Mouse (Mus musculus): ENCODE measurements around the gene 9930104L06Rik. TPM values are rescaled to one million over a fixed set of nuclear protein-coding genes. Genes with fewer than 3 reads are reported as not detected.
"Not testable (repeated sequence)": the region's sequence is repeated elsewhere in the genome, so short reads cannot be mapped to it uniquely, and the experiment has no call there.

The 9930104L06Rik gene
- 1 to 10 TPM; 9.6 to 9.8 TPM for total RNA-seq (2021)
- long read RNA-seq, experiment 1, partial matches to known transcripts = 1 of 3 reads
- long read RNA-seq, experiment 1, other reads (novel, unspliced or antisense) = 2 of 3 reads
- long read RNA-seq, experiment 2, full-length matches to known transcripts = 2 of 4 reads
- long read RNA-seq, experiment 2, partial matches to known transcripts = 0 of 4 reads
- long read RNA-seq, experiment 2, other reads (novel, unspliced or antisense) = 2 of 4 reads

DNA sequence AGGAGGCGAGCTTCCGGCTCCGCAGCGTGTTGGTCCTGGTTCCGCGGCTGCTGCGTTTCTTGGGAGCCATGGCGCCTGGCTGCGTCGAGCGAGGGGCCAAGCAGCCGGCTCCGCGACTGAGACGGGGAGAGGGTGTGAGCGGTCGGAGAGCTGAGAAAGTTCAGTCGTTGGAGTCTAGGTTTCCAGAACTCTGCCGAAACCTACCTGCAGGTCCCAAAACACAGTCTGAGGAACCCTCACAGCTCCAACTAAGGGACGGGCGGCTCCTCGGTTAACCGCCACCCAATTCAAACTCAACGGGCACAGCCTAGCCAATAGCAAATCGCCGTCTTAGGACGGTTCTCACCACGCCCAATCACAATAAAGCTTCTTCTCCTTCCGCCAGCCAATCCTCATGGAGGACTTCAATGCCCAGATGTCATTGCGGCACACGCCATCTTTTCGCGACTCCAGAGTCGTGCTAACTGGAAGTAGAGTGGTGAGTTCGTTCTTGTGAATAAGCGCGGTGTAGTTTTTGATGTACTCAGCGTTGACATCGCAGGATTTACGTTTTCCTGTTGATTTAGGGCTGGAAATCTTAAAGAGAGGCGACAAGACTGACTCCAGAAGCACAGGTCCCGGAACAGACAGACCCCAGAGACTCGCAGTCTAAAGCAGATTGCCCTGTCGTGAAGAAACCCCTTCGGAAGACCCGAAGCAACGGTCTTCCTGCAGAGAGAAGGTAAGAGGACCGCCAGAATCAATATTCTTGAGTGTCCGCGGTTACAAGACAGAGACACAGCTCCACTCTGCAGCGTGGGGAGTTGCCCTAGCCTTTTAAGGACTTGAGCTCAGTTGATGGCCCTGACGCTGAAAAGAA, at the start of gene 9930104L06Rik:
Gene 9930104L06Rik, plus strand, starts transcription at position 436 of the 859 bp plus-strand sequence.
- DNase-seq (ENCODE audit: low spot score in 2 of 2) = peak; percentile 75 to 92

DNA sequence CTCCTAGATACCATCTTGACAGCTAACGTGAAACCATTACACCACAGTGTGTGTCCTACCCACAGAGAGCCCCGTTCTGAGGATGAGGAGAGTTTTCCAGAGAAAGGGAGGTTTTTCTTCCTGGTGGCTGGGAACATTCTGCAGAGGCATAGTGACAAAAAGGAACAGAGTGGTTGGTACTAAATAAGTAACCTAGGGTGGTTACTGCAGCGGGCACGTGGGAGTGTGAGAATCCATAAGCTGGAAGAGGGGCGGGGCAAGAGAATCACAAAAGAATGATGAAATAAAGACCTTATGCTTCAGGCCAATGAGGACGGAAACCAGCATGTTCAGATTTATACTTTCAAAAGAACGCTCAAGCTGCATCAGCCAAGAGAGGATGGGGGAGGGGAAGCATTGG, 48.1 kb upstream of the 9930104L06Rik start:
- DNase-seq (ENCODE audit: low spot score in 2 of 2) = no peak

DNA sequence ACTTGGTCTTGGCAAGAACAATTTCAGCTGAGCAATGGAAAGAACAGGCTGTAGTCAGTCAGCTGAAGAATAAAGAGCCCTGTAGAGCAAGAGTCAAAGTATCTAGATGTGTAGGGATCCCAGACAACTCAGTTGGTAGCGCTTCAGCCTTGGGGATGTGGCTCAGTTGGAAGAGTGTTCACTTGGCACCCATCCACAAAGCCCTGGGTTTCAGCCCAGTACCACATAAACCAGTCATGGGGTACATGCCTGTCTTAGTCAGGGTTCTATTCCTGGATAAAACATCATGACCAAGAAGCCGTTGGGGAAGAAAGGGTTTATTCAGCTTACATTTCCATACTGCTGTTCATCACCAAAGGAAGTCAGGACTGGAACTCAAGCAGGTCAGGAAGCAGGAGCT, 46.9 kb upstream of the 9930104L06Rik start:
- no peak for DNase-seq (ENCODE audit: low spot score in 2 of 2)

DNA sequence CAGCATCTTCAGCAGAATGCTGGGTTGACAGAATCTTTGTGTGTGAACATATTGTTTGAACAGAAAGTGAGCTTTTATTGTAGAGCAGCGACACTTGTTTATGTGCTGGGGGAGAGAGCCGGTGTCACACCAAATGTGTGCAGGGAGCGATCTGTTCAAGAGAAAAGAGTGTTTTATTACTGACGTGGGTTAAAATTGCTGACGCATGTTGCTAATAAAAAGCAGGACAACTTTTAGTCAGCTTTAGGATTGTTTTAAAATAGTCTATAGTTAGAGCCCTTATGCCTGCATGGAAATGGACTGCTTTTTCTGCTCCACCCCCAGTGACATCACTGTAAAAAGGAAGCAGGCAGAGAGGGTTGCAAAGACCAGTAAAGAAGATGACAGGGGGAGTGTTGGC, 46.0 kb upstream of the 9930104L06Rik start:
- DNase-seq (ENCODE audit: low spot score in 2 of 2) = no peak

DNA sequence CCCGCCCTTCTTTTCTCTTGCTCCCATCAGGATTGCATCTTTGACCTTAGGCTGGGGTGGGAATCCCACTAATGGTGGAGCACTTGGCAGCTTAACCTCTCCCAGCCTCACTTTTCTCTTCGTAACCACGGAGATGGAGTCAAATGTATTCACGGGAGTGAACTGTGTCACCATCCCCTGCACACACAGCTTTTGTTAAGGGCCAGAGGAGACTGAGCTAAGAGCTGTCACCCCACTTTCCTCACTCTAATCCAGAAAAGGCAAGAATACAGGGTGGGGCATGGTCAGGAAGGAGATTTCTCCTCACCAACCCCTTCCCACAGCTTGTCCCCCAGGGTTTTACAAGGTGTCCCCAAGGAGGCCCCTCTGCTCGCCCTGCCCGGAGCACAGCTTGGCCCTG, 43.1 kb upstream of the 9930104L06Rik start:
- no peak for DNase-seq (ENCODE audit: low spot score in 2 of 2)

DNA sequence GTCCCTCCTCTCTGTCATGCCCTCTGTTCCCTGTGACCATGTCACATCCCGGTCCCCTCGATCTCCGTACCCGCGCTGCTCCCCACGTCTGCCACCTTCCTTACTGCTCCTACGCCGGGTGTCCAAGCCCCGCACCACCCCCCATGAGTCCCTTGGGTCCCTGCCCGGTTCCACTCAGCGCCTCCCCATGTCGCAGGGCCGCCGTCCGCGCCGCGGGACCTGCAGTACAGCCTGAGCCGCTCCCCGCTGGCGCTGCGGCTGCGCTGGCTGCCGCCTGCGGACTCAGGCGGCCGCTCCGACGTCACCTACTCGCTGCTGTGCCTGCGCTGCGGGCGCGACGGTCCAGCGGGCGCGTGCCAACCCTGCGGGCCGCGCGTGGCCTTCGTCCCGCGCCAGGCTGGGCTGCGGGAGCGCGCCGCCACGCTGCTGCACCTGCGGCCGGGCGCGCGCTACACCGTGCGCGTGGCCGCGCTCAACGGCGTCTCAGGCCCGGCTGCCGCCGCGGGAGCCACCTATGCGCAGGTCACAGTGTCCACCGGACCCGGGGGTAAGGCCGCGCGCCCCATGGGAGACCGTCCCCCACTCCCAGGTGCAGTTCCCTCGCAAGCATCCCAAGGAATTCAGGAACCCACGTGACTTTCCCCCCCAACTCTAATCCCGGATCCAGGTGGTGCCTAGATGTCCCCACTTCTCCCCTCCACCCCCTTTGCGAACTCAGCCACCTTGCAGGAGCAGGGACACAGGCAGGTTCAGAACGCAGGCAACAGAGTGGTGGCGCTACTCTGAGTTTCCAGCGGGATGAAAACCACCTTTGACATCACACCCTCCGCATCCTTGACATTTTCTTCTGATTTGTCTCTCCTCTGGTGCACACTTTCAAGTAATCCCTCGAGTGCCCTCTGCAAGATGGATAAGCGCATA, 42.1 kb upstream of the 9930104L06Rik start:
- DNase-seq (ENCODE audit: low spot score in 2 of 2) = no peak

DNA sequence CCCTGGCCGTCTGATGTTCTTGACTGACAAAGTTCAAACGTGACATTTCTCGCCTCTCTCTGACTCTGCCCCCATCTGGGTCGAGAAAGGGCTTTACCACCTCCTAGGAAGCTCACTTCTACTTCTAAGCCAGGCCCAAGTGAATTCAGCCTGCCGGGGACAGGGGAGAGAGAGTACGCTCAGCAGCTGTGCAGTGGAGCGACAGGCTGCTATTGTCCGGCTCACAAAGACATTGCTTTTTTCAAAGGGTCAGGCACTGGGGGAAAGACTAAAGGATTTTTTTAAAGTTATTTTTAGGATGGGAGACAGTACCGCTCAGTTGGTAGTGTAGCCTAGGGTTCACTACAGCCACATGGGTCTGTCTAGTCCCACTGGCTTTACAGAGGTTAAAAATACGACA, 38.4 kb upstream of the 9930104L06Rik start:
- no peak for DNase-seq (ENCODE audit: low spot score in 2 of 2)

DNA sequence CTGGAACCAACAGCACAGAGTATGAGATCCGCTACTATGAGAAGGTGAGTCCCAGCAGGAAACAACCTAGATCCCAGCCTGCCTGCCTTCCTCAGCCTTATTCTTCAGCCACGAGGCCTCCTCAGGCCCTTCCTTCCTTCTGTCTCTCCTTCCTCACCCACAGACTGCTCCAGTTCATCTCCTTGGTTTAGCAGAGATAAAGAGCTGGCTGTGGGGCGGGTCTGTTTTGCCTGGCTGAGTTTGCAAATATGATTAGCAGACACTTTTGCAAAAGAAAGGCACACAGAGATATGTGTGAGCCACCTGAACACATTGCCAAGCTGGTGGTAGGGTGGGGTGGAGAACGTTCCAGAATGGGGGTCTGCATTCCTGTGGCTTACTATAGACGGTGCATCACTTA, 36.9 kb upstream of the 9930104L06Rik start:
- no peak for DNase-seq (ENCODE audit: low spot score in 2 of 2)

DNA sequence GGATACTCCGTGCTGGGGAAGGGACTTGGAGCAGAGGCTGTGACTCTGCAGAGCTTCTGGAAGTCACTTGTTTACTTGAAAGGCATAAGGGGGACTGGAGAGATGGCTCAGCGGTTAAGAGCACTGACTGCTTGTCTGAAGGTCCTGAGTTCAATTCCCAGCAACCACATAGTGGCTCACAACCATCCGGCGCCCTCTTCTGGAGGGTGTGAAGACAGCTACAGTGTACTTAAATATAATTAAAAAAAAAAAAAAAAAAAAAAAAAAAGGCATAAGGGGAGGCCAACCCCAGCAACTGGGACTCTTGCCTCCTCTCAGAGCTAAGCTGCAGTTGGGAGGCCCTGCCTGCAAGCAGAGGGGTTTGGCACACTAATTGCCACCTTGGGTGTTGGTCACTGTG, 31.4 kb upstream of the 9930104L06Rik start:
- DNase-seq (ENCODE audit: low spot score in 2 of 2) = no peak

DNA sequence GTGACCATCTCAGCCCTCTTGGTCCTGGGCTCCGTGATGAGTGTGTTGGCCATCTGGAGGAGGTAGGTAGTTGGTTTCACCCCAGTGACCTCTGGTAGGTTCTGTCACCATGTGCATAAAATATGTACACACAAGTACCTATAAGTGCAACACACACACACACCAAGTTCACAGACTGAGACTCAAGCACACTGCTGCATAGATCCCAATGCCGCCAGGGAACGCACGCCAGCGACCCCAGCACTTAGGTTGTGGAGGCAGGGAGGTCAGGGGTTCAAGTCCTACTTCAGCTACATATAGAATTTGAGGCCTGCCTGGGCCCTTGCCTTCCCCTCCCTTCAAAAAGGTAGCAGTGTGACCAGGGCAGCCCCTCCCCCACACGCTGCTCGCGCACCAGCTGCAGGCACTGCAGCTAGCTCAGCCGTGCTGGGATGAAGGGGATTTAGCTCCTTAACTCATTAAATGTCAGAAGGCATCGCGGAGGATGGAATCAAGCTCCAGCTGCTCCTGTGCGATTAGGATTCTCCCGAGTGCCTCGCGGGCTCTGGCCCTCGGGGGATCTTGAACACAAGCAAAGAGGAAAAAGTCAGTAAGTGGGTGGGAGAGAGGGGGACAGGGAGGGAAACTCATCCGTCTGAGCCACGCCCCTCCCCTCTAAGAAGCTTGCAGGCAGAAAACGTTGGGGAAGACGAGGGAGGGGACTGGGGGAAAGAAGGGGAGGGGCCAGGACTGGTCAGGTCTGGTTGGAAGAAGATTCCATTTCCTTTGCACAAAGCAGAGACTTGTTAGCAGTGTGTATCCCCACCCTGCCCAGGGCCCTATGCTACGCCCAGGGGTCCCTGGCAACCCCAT, 30.7 kb upstream of the 9930104L06Rik start:
- DNase-seq (ENCODE audit: low spot score in 2 of 2) = no peak

DNA sequence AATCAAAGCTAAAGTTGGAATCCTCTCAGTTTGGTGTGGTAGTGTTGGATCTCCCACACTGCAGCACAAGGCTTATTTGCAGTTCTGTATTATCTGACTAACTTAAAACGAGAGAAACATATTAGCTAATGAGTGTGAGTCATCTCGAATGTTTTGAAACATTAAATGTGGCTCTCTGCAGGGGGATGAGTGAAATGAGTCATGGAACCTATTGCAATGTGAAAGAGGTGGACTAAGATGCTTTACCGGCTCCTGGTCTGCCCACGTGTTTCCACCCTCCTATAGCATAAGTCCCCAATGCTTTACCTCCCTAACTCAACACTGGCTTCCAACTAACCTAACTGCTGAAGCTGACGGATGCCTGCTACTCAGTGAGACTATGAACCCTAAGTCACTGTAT, 8.7 kb upstream of the 9930104L06Rik start:
- DNase-seq (ENCODE audit: low spot score in 2 of 2) = no peak

DNA sequence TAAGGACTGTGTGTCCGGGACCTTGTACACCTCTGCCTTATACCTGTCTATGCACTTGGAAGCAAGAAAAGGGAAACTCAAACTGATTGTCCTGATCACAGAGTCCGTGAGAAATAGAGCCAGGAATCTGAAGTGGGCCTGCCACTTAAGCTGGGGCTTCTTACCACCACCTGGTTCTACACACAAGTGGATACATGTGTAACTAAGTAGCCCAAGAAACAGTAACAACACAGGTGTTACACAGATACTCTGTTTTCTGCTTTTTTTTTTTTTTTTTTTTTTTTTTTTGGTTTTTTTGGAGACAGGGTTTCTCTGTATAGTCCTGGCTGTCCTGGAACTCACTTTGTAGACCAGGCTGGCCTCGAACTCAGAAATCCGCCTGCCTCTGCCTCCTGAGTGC, 2.4 kb downstream of the 9930104L06Rik start, which contains the start of gene Cdca8:
Gene Cdca8, minus strand, starts transcription at position 101 of the 400 bp plus-strand sequence.
- DNase-seq (ENCODE audit: low spot score in 2 of 2) = not testable (repeated sequence)

DNA sequence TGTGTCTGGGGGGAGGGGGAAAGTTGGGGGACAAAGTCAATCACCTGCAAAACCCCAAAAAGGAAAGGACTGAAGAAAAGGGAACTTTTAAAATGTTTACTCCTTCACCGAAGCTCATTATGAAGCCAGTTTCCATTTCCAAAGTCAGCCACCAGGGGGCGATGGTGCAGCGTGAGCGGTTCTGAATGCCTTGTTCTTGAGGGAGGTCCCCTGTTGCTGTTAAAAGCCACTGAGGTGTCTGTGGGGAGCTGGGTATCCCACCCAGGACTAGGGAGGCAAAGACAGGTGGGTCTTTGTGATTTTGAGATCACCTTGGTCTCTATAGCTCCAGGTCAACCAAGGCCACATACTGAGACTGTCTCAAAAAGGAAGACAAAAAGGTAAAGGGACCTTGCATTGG, 6.2 kb downstream of the 9930104L06Rik start:
- DNase-seq (ENCODE audit: low spot score in 2 of 2) = peak; percentile 66 to 78

DNA sequence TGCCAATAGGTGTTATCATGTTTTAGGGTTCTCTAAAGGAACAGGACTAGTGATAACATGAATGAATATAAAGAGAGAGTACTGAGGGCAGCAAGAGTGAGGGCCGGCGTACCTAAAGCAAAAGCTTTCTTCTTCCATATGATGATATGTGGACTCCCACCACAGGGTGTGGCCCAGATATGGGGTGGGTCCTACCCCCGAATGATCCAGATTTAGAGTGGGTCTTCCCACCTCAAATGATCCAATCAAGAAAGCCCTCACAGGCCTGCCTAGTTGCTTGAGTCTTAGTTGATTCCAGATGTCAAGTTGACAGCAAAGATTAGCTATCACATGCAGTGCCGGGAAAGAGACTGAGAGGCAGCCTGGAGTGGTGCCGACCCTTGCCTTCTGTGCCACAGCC, 6.9 kb downstream of the 9930104L06Rik start:
- DNase-seq (ENCODE audit: low spot score in 2 of 2) = no peak

DNA sequence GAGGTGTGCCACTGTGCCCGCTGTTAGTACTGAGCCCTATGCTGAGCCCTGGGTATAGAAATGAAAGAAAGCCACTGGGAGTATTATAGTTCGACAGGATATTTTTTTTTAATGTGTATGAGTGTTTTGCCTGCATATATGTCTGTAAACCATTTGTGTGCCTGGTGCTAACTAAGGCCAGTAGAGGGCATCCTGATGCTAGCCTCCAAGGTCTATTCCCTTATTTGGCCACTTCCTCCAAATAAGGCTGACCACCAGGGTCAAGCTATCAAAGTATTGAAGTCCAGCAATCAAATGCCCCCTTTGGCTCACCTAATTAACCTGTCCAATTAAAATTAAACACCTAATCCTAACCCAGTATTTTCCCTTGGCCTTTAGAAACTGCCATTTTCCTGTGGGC, 8.1 kb downstream of the 9930104L06Rik start:
- no peak for DNase-seq (ENCODE audit: low spot score in 2 of 2)

DNA sequence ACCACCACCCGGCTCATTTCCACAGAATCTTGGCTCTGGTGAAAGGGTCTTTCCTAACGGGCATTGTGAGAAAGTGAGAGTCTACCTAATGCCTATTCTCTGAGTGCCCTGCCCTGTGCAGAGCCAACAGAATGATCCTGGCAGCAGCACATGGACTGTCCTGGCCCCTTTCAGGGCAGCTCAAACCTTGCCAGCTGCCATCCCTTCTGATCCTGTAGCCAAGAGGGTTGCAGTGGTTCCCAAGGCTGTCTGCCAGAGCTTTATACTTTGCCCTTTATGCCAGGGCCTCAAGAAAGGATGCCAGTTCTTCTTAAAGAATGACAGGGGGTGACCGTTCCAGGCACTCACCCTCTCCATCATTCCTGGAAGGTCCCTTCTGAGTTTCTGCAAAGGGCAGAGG, 12.6 kb downstream of the 9930104L06Rik start:
- DNase-seq (ENCODE audit: low spot score in 2 of 2) = no peak

DNA sequence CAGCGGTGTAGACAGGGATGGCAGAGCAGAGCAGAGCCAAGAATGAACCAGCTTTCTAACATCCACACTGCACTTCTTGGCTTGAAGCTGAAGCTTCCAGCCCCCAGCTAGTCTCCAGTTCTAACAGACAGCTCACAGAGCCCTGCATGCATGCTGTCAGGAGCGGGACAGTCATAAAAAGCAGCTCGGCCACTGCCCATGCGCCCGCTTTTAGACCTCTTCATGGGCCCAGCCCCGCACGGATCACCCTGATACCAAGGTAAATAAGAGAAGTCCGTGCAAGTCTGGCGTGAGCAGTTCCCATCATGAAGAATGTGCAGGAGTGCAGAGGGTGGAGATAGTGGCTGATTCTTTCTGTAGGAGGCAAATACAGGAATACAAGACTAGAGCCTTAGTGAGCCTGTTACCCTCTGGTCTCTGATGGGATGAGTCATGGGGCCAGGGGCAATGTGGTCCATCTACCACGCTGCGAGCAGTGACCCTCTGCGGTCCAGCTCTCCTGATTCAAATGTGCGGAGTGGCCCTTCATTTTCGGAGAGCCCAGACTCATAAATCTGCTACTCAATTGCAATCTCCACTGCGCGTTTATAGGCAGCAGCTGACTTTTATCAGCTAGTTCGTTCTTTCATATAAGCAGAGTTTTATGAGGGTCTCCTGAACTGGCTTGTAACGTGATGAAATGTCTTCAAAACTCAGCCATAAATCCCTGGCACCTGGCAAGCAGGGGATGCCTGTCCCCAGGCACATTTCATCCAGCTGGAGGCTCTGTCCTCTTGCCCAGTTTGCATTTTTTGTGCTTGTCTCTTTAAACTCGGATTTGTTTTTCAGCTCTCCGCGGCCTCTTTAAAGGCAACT, 13.6 kb downstream of the 9930104L06Rik start:
- no peak for DNase-seq (ENCODE audit: low spot score in 2 of 2)

DNA sequence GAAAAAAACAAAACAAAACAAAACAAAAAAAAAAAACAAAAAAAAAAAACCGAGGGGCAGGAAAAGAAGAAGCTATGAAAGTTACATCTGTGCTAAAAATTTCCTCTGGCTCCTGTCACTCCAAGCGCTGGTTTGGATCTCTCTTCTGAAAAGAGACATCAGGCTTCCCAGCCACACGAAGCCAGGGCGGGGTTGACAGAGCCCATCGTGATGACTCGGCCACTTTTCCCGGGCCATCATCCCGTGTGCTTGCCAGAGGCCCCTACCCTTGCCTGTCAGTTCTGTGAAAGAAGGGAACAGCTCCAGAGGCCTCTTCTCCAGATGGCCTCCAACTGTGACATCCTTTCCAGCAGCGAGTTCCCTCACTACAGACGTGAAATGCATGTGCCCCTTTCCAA, 14.2 kb downstream of the 9930104L06Rik start:
- DNase-seq (ENCODE audit: low spot score in 2 of 2) = no peak

DNA sequence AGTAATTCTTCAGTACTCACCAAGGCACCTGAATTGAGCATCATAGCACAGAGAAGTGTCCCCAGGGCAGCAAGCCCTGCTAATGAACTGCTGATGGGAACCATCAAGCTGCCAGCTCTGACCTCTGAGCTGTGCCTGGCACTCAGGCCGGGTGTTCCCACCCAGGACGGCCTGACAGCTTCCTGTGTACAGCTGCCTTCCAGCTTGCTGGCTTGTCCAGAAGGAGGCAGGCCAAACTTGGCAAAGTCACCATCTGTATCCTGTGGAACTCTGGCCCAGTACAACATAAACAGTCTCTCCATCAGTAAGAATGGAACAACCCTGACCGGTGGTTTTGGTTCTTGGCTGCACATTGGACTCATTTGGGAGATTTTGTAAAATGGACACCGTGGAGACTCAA, 16.7 kb downstream of the 9930104L06Rik start:
- DNase-seq (ENCODE audit: low spot score in 2 of 2) = no peak

DNA sequence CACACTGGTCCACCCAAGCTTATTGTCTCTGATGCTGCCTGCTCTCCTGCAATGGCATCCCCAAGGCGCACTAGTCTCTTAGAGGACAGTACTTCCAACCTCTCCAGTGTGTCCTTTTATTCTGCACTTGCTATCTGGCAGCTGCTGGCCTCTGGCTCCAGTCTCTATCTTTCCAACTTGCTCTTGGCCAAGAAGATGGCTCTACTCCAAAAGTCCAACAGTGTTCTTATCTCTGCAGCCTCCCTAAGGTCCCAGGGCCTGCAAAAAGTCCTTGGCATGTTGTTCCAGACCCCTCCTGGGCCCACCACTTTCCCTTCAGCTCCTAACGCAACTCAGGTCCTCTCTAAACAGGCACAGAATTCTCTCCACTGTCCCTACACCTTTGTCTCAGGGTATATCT, 20.4 kb downstream of the 9930104L06Rik start:
- DNase-seq (ENCODE audit: low spot score in 2 of 2) = no peak

Measured in gastrocnemius, postnatal 4 days (tissue).